Mouse (Mus musculus) heart, embryonic 13.5 days (tissue): ENCODE data around the gene Copg1. TPM values are rescaled to one million over a fixed set of nuclear protein-coding genes. Genes with fewer than 3 reads are reported as not detected.
A peak's percentile ranks its signal among the peaks of the same experiment; 100 is the strongest.

Experiments
- ATAC-seq: fragments of 200-750 bp; cut with Nextera tagmentation; 2 replicates; pipeline ENCODE4 v1.8.0; 2017; ENCODE audit warnings: moderate TSS enrichment; ENCODE audit not compliant: insufficient number of reproducible peaks, low FRiP score, low TSS enrichment; ENCODE audit errors: extremely low read depth
- H3K27ac ChIP-seq: fragments of 300-500 bp; sonication (generic); replicated peaks from 2 replicates; pipeline ENCODE4 v1.5.1; 2015; ENCODE audit warnings: moderate library complexity, mild to moderate bottlenecking, inconsistent platforms
- H3K27me3 ChIP-seq: fragments of 300-500 bp; sonication (generic); replicated peaks from 2 replicates; pipeline ENCODE4 v1.6.1; 2015; ENCODE audit warnings: mild to moderate bottlenecking, inconsistent platforms
- H3K36me3 ChIP-seq: fragments of 300-500 bp; sonication (generic); 2 replicates; pipeline ENCODE4 v1.6.1; 2015; ENCODE audit warnings: mild to moderate bottlenecking, inconsistent platforms
- H3K4me1 ChIP-seq: fragments of 300-500 bp; sonication (generic); 2 replicates; pipeline ENCODE4 v1.6.1; 2015; ENCODE audit warnings: inconsistent platforms
- H3K4me2 ChIP-seq: fragments of 300-500 bp; sonication (generic); 2 replicates; pipeline ENCODE4 v1.6.1; 2015; ENCODE audit warnings: inconsistent platforms, mild to moderate bottlenecking, moderate library complexity
- H3K4me3 ChIP-seq: fragments of 300-500 bp; sonication (generic); 2 replicates; pipeline ENCODE4 v1.5.1; 2015; ENCODE audit warnings: moderate library complexity, mild to moderate bottlenecking, inconsistent platforms
- H3K9ac ChIP-seq: fragments of 300-500 bp; sonication (generic); 2 replicates; pipeline ENCODE4 v1.6.1; 2015; ENCODE audit warnings: inconsistent platforms, mild to moderate bottlenecking, moderate library complexity
- H3K9me3 ChIP-seq: fragments of 300-500 bp; sonication (generic); 2 replicates; pipeline ENCODE4 v1.6.1; 2016; ENCODE audit warnings: inconsistent platforms
- WGBS: fragments of 180-500 bp; shearing (Covaris S2); methylation state at CpG from one replicate; pipeline ENCODE4 v1.1.7; 2015; ENCODE audit warnings: mixed read lengths; 5-methylcytosine and 5-hydroxymethylcytosine counted together
- polyA plus RNA-seq: library from polyadenylated mRNA; unstranded; fragments of >200 nt; fragmentation: Nextera tagmentation; extraction: Ambion mirVana; gene quantifications from 2 replicates; pipeline ENCODE4 v1.2.1, GENCODE M21; 2015

Gene Copg1
- polyA plus RNA-seq, 1 experiment from 2014 or later: 120 TPM

GRCm38 (mm10) chr6:87876068-87876643, 11.5 kb upstream of the Copg1 start:
- Histone ChIP-seq H3K4me3 (no peak overlapping the region), H3K27ac (no peak overlapping the region; the same call in 1 of the 2 replicates), H3K27me3 (no peaks in the 10 kb centered on the region), H3K4me1 (no peaks in the 10 kb centered on the region), H3K9ac (no peak overlapping the region), H3K4me2 (0 out of 2 replicates have a peak overlapping the region, but pooled peaks have one; percentile 18), H3K9me3 (no peaks in the 10 kb centered on the region), H3K36me3 (no peaks in the 10 kb centered on the region)
- WGBS: 69% methylated on average over 13 of the region's 13 CpGs
- no peak for ATAC-seq

- H3K4me2 ChIP-seq: no peak overlapping the region
- no peaks in the 10 kb centered on the region for H3K4me1 ChIP-seq
- 34% methylated on average over 4 of the region's 4 CpGs for WGBS
- no peak overlapping the region for H3K4me3 ChIP-seq
- ATAC-seq: no peak
- no peak overlapping the region for H3K27ac ChIP-seq
- no peaks in the 10 kb centered on the region for H3K27me3 ChIP-seq
- no peak overlapping the region for H3K9ac ChIP-seq
- H3K36me3 ChIP-seq: no peaks in the 10 kb centered on the region
- H3K9me3 ChIP-seq: no peaks in the 10 kb centered on the region
These were observed 8.6 kb upstream of the Copg1 start for GRCm38 (mm10) chr6:87879010-87879409.

- no peak overlapping the region for H3K4me3 ChIP-seq
- H3K9ac ChIP-seq: no peak overlapping the region
- H3K27ac ChIP-seq: no peak overlapping the region
- no peaks in the 10 kb centered on the region for H3K27me3 ChIP-seq
- H3K4me2 ChIP-seq: no peak overlapping the region
- no peaks in the 10 kb centered on the region for H3K4me1 ChIP-seq
- no peaks in the 10 kb centered on the region for H3K9me3 ChIP-seq
- no peak for ATAC-seq
- WGBS: 62% methylated on average over 3 of the region's 3 CpGs
- H3K36me3 ChIP-seq: no peaks in the 10 kb centered on the region
These were observed 8.0 kb upstream of the Copg1 start for GRCm38 (mm10) chr6:87879628-87880027.

GRCm38 (mm10) chr6:87882221-87882620, 5.4 kb upstream of the Copg1 start:
- Histone ChIP-seq H3K4me2 (no peak overlapping the region), H3K27ac (no peak overlapping the region), H3K27me3 (no peaks in the 10 kb centered on the region), H3K9me3 (no peaks in the 10 kb centered on the region), H3K36me3 (no peaks in the 10 kb centered on the region), H3K9ac (no peak overlapping the region), H3K4me1 (0 out of 2 replicates have a peak, but pooled peaks cover under 1% of the 10 kb centered on the region), H3K4me3 (no peak overlapping the region)
- ATAC-seq: no peak
- 61% methylated on average over 3 of the region's 3 CpGs for WGBS

GRCm38 (mm10) chr6:87882816-87883215, 4.8 kb upstream of the Copg1 start:
- Histone ChIP-seq H3K27me3 (no peaks in the 10 kb centered on the region), H3K9ac (no peak overlapping the region), H3K4me2 (no peak overlapping the region), H3K4me3 (no peak overlapping the region), H3K4me1 (0 out of 2 replicates have a peak, but pooled peaks cover 3% of the 10 kb centered on the region), H3K9me3 (no peaks in the 10 kb centered on the region), H3K27ac (no peak overlapping the region), H3K36me3 (no peaks in the 10 kb centered on the region)
- 58% methylated on average over 4 of the region's 4 CpGs for WGBS
- no peak for ATAC-seq

- peaks cover 31% of the 10 kb centered on the region for H3K36me3 ChIP-seq
- no peak overlapping the region for H3K4me3 ChIP-seq
- 68% methylated on average over 1 of the region's 1 CpGs for WGBS
- peaks cover 13% of the 10 kb centered on the region for H3K4me1 ChIP-seq
- H3K27ac ChIP-seq: 0 out of 2 replicates have a peak overlapping the region, but pooled peaks have one; percentile 42
- no peak overlapping the region for H3K9ac ChIP-seq
- no peaks in the 10 kb centered on the region for H3K9me3 ChIP-seq
- no peak for ATAC-seq
- no peaks in the 10 kb centered on the region for H3K27me3 ChIP-seq
- H3K4me2 ChIP-seq: no peak overlapping the region
These were observed 893 bp upstream of the Copg1 start for GRCm38 (mm10) chr6:87886721-87887120.

- 93% methylated on average over 7 of the region's 7 CpGs for WGBS
These were observed 6.3 kb downstream of the Copg1 start for GRCm38 (mm10) chr6:87893931-87894330.

GRCm38 (mm10) chr6:87898028-87898427, 10.4 kb downstream of the Copg1 start:
- no peak overlapping the region for H3K4me3 ChIP-seq
- ATAC-seq: no peak
- 93% methylated on average over 10 of the region's 10 CpGs for WGBS
- H3K9ac ChIP-seq: no peak overlapping the region
- no peak overlapping the region for H3K4me2 ChIP-seq
- no peaks in the 10 kb centered on the region for H3K27me3 ChIP-seq
- no peaks in the 10 kb centered on the region for H3K9me3 ChIP-seq
- H3K36me3 ChIP-seq: peaks cover 99% of the 10 kb centered on the region
- H3K4me1 ChIP-seq: no peaks in the 10 kb centered on the region
- no peak overlapping the region for H3K27ac ChIP-seq

More at GRCm38 (mm10) chr6:87893931-87894330, 6.3 kb downstream of the Copg1 start:
- Histone ChIP-seq H3K9me3 (no peaks in the 10 kb centered on the region), H3K4me1 (peaks cover 3% of the 10 kb centered on the region), H3K27ac (no peak overlapping the region), H3K9ac (no peak overlapping the region), H3K36me3 (peaks cover 99% of the 10 kb centered on the region), H3K27me3 (no peaks in the 10 kb centered on the region), H3K4me2 (no peak overlapping the region), H3K4me3 (no peak overlapping the region)
- no peak for ATAC-seq

- Histone ChIP-seq H3K27ac (no peak overlapping the region), H3K36me3 (peaks cover 100% of the 10 kb centered on the region), H3K4me3 (no peak overlapping the region), H3K9ac (no peak overlapping the region), H3K4me1 (no peaks in the 10 kb centered on the region), H3K9me3 (no peaks in the 10 kb centered on the region), H3K27me3 (no peaks in the 10 kb centered on the region), H3K4me2 (no peak overlapping the region)
- ATAC-seq: no peak
- WGBS: 70% methylated on average over 5 of the region's 5 CpGs
These were observed 19.0 kb downstream of the Copg1 start for GRCm38 (mm10) chr6:87906632-87907031.

- H3K36me3 ChIP-seq: peaks cover 91% of the 10 kb centered on the region
- peaks cover 6% of the 10 kb centered on the region for H3K4me1 ChIP-seq
- H3K27me3 ChIP-seq: no peaks in the 10 kb centered on the region
- no peak overlapping the region for H3K9ac ChIP-seq
- H3K9me3 ChIP-seq: no peaks in the 10 kb centered on the region
- 88% methylated on average over 6 of the region's 6 CpGs for WGBS
- H3K27ac ChIP-seq: no peak overlapping the region
- no peak overlapping the region for H3K4me3 ChIP-seq
- no peak overlapping the region for H3K4me2 ChIP-seq
- ATAC-seq: no peak
These were observed 21.6 kb downstream of the Copg1 start for GRCm38 (mm10) chr6:87909181-87909580.

GRCm38 (mm10) chr6:87911559-87911958, 23.9 kb downstream of the Copg1 start:
- Histone ChIP-seq H3K27ac (no peak overlapping the region), H3K36me3 (peaks cover 73% of the 10 kb centered on the region)
- WGBS: 78% methylated on average over 6 of the region's 6 CpGs

GRCm38 (mm10) chr6:87913661-87914325, 26.2 kb downstream of the Copg1 start, which contains the start of gene Hmces:
Hmces (plus strand) TSS chr6:87913935.
- Histone ChIP-seq H3K4me1 (peaks cover 20% of the 10 kb centered on the region), H3K9me3 (no peaks in the 10 kb centered on the region), H3K36me3 (peaks cover 73% of the 10 kb centered on the region), H3K9ac (peak within 1 kb of the TSS; percentile 94), H3K27me3 (no peaks in the 10 kb centered on the region), H3K4me2 (peak within 1 kb of the TSS; percentile 97), H3K27ac (peak within 1 kb of the TSS; percentile 80), H3K4me3 (peak within 1 kb of the TSS; percentile 88)
- under 1% methylated on average over 57 of the region's 62 CpGs for WGBS
- ATAC-seq: peak; percentile 86

More at GRCm38 (mm10) chr6:87911559-87911958, 23.9 kb downstream of the Copg1 start:
- no peak overlapping the region for H3K9ac ChIP-seq
- no peak overlapping the region for H3K4me3 ChIP-seq
- no peaks in the 10 kb centered on the region for H3K9me3 ChIP-seq
- H3K4me1 ChIP-seq: peaks cover 20% of the 10 kb centered on the region
- ATAC-seq: no peak
- no peak overlapping the region for H3K4me2 ChIP-seq
- H3K27me3 ChIP-seq: no peaks in the 10 kb centered on the region
